Mouse (Mus musculus): ENCODE results near the gene Iqcm. TPM values are rescaled to one million over a fixed set of nuclear protein-coding genes. Genes with fewer than 3 reads are reported as not detected.
"Not testable (repeated sequence)": the region's sequence is repeated elsewhere in the genome, so short reads cannot be mapped to it uniquely, and the experiment has no call there.

Gene Iqcm
- polyA plus RNA-seq (2015; fragmentation: Nextera tagmentation; extraction: Ambion mirVana): 0.26 TPM in 1 of 2 replicates, not detected in the other

DNA sequence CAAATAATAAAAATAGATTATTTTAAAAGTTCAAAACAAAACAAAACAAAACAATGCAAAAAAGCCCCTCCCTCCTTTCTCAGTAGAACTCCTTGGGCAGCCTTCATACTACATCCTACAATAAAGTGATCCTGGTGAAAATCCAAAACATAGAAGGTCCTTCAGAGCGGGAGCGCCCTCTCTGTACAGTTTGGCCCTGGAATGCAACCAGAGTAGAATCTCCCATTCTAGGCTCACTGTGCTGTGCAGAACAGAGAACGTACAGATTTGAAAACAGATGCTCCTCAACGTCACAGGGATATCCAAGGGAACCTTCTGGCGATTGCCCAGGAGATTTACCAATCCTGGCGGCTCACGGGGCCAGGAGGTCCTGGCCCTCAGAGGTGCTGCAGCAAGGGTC, at the start of gene Iqcm:
Gene Iqcm (plus strand): TSS at position 301 of the 400 bp plus-strand sequence.
- 92% methylated on average over 7 of the region's 7 CpGs for WGBS
- H3K27ac ChIP-seq (replicated peaks): no peak within 1 kb of the TSS
- no peak within 1 kb of the TSS for H3K4me2 ChIP-seq
- no peak for ATAC-seq (ENCODE audit: low read depth)
- H3K36me3 ChIP-seq: no peaks in the 10 kb centered on the region
- H3K9ac ChIP-seq: no peak within 1 kb of the TSS
- no peaks in the 10 kb centered on the region for H3K9me3 ChIP-seq
- no peak within 1 kb of the TSS for H3K4me3 ChIP-seq
- H3K4me1 ChIP-seq (replicated peaks): no peaks in the 10 kb centered on the region
- H3K27me3 ChIP-seq: no peaks in the 10 kb centered on the region

DNA sequence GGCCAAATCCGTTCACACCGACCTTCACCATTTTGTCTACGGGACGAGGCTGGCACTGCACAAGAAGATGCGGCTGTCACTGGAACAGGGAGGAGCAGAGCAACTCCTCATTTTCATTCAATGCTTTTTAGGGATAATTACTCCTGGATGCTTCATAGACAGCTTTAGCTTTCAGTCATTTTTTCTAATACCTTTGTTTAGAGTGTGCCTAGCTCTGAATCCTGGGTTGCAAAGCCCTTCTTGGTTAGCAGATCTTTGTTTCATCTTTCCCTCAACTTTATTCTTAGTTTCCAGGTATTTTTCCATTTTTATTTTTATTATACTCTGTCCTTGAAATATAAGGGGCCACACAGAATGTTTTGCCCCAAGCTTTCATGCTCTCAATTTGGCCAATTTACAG, 42.0 kb upstream of the Iqcm start, which contains the start of gene Gm10358:
Gene Gm10358 (minus strand): TSS at position 101 of the 400 bp plus-strand sequence.
- 93% methylated on average over 5 of the region's 5 CpGs for WGBS
- H3K4me1 ChIP-seq (replicated peaks): no peaks in the 10 kb centered on the region
- H3K27ac ChIP-seq (replicated peaks): no peak within 1 kb of the TSS
- H3K36me3 ChIP-seq: no peaks in the 10 kb centered on the region
- no peak within 1 kb of the TSS for H3K4me2 ChIP-seq
- H3K4me3 ChIP-seq: no peak within 1 kb of the TSS
- no peak within 1 kb of the TSS for H3K9ac ChIP-seq
- no peaks in the 10 kb centered on the region for H3K27me3 ChIP-seq
- no peak for ATAC-seq (ENCODE audit: low read depth)
- H3K9me3 ChIP-seq: no peaks in the 10 kb centered on the region

DNA sequence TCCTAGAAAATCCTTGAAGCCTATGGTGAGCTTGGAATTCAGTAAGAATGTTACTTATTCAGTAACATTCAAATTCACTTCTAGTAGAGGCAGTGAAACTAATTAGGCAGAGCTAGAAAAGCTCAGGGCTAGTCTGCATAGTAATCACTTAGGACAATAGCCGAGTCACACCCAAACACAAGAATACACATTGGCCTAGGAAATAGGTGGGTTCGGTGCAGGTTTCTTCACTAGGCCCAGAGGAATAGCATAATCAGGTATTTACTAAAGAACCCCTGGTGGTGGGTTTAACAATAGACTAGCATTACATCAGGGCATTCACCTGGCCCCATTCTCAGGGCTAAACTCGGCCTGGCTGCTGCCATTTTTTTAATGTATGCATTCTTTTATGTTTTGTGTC, 32.8 kb upstream of the Iqcm start:
- H3K27me3 ChIP-seq; H3K4me2 ChIP-seq; H3K27ac ChIP-seq (replicated peaks); H3K36me3 ChIP-seq; ATAC-seq (ENCODE audit: low read depth); H3K4me3 ChIP-seq; H3K9ac ChIP-seq; H3K9me3 ChIP-seq; H3K4me1 ChIP-seq (replicated peaks): not testable (repeated sequence)
- 81% methylated on average over 3 of the region's 3 CpGs for WGBS

DNA sequence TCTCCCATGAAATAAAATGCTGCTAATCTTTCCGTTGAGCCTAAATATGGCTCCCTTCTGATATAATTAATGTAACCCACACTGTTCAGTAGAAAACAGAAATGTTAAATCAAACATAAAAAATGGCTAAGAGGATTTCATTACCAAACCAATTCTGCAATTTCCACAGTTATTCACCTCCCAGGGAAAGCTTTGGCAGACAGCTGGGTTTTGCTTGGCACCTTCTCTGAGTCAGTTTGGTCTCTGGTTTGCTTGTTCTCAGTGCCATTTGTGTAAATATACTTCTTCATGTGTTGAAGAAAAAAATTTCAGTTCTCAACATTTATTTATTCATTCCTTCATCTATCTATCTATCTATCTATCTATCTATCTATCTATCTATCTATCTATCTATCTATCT, 28.3 kb downstream of the Iqcm start:
- no peak overlapping the region for H3K4me3 ChIP-seq
- H3K4me2 ChIP-seq: no peak overlapping the region
- 80% methylated on average over 1 of the region's 1 CpGs for WGBS
- H3K36me3 ChIP-seq: no peaks in the 10 kb centered on the region
- no peaks in the 10 kb centered on the region for H3K4me1 ChIP-seq (replicated peaks)
- H3K27me3 ChIP-seq: no peaks in the 10 kb centered on the region
- no peak for ATAC-seq (ENCODE audit: low read depth)
- no peak overlapping the region for H3K9ac ChIP-seq
- no peak overlapping the region for H3K27ac ChIP-seq (replicated peaks)
- no peaks in the 10 kb centered on the region for H3K9me3 ChIP-seq

DNA sequence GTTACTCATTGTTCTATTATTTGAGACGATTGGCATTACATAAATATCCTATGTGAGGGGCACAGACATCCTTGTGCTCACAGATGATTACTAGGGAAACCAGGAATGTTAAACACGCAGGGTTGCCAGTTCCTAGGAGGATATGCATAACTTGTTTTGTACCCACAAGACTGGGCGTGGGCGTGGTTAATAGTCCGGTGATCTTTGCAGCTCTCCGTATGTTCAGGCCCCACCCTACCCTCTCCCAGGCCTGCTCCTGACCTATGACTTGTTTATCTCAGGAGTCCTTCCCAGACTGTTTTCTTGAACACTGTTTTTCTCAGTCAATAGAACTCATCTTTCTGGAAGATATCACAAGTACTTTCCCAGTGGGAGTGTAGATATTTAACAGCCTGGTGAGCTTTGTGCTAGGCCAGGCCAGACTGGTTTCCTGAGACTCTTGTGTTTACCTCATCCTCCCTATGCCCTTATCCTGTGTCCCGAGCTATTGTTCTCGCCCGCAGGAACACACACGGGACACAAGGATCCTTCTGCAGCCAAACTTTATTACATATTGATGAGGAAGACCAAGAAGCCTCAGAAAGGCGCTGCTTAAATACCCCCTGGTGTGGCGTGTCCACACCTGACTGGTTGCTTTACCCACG, 40.7 kb downstream of the Iqcm start:
- no peak for ATAC-seq (ENCODE audit: low read depth)

DNA sequence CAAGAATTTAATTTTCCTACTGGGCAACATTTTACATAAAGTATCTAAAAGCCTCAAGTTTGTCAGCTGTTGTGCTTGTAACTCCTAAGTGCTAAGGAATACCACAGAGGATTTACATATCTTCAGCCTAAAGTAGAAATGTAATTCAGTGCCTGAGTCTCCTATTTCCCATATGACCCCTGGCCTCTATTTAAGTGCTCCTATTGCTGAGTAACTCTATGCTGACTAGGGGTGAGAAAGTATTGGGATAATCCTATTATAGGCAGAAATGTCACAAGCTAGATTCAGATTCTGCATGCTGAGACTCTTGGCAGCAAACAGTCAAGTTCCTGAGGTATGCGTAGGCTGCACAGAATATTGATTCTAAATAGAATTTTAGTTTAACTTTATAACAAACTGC, 60.8 kb downstream of the Iqcm start:
- WGBS: 100% methylated on average over 1 of the region's 1 CpGs
- Histone ChIP-seq H3K27ac (replicated peaks) (no peak overlapping the region), H3K36me3 (no peaks in the 10 kb centered on the region), H3K9me3 (no peaks in the 10 kb centered on the region), H3K9ac (no peak overlapping the region), H3K4me2 (no peak overlapping the region), H3K27me3 (no peaks in the 10 kb centered on the region), H3K4me3 (no peak overlapping the region), H3K4me1 (replicated peaks) (no peaks in the 10 kb centered on the region)
- ATAC-seq (ENCODE audit: low read depth): no peak

More for the DNA sequence above, 40.7 kb downstream of the Iqcm start:
- Histone ChIP-seq H3K4me2 (no peak overlapping the region), H3K9me3 (no peaks in the 10 kb centered on the region), H3K27ac (replicated peaks) (no peak overlapping the region), H3K27me3 (no peaks in the 10 kb centered on the region), H3K9ac (no peak overlapping the region), H3K36me3 (no peaks in the 10 kb centered on the region), H3K4me1 (replicated peaks) (no peaks in the 10 kb centered on the region), H3K4me3 (no peak overlapping the region)
- 85% methylated on average over 13 of the region's 13 CpGs for WGBS

DNA sequence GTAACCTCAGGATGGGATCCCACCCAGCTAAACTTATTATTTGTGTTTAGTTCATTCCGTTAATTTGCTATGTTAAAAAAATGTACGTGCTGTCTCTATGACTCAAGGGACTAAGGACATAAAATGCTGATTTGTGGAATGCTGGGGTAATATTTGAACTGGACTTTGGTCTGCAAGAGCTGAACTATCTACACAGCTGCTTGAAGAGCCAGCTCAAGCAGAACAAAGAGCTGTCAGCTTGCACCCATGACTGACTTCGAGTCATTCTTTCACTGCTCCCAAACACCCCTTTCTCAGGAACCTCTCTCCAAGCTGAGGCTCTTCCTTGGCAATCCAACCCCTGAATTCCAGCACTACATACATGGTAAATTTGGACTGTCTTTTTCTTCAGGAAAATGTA, 65.3 kb downstream of the Iqcm start:
- 88% methylated on average over 3 of the region's 3 CpGs for WGBS
- H3K9me3 ChIP-seq: no peaks in the 10 kb centered on the region
- no peak for ATAC-seq (ENCODE audit: low read depth)

DNA sequence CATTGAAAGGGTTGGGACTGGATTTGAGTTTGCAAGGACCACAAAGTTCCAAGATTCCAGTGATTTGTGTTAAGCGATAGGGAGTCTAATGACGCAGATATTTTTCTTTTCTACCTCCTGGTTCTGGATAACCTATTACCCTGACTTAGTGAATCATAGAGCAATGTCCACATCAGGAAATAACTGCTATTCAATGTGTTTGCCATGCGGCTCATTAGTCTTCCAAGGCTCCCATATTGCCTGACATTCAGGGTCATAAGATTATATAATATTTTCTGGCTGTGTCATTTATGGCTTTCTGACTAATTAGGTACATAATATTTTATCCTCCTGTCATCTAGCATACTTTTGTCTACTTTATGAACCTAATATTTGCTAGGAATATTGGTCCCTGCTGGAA, 100.8 kb downstream of the Iqcm start:
- no peaks in the 10 kb centered on the region for H3K9me3 ChIP-seq
- H3K27ac ChIP-seq (replicated peaks): no peak overlapping the region
- WGBS: 93% methylated on average over 3 of the region's 3 CpGs
- H3K4me3 ChIP-seq: no peak overlapping the region
- no peak overlapping the region for H3K4me2 ChIP-seq
- H3K27me3 ChIP-seq: no peaks in the 10 kb centered on the region
- H3K36me3 ChIP-seq: no peaks in the 10 kb centered on the region
- H3K4me1 ChIP-seq (replicated peaks): no peaks in the 10 kb centered on the region
- H3K9ac ChIP-seq: no peak overlapping the region
- no peak for ATAC-seq (ENCODE audit: low read depth)

More for the DNA sequence above, 65.3 kb downstream of the Iqcm start:
- Histone ChIP-seq H3K4me2 (no peak overlapping the region), H3K9ac (no peak overlapping the region), H3K27ac (replicated peaks) (no peak overlapping the region), H3K4me3 (no peak overlapping the region), H3K27me3 (no peaks in the 10 kb centered on the region), H3K4me1 (replicated peaks) (no peaks in the 10 kb centered on the region), H3K36me3 (no peaks in the 10 kb centered on the region)

DNA sequence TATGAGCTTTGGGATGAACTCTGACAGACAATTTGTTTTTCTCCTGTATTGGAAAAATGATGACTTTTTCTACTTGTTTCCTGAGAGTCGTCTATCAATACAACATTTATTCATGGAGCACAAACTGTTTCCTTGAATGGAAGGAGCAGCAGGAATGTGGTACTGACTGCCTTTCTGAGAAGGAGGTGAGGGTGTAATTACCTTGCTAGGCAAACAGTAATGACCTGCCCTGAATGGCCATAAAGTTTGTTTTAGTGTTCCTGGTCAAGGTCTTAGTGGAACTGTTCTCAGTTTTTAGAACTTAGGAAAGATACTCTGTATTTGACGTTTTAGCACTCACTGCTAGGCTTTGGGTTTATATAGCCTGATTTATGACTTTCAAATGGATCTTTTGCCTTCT, 147.8 kb downstream of the Iqcm start:
- Histone ChIP-seq H3K27me3 (no peaks in the 10 kb centered on the region), H3K9me3 (no peaks in the 10 kb centered on the region), H3K4me3 (no peak overlapping the region), H3K27ac (replicated peaks) (no peak overlapping the region), H3K4me2 (no peak overlapping the region), H3K4me1 (replicated peaks) (no peaks in the 10 kb centered on the region), H3K36me3 (no peaks in the 10 kb centered on the region), H3K9ac (no peak overlapping the region)
- no peak for ATAC-seq (ENCODE audit: low read depth)
- 65% methylated on average over 2 of the region's 2 CpGs for WGBS

DNA sequence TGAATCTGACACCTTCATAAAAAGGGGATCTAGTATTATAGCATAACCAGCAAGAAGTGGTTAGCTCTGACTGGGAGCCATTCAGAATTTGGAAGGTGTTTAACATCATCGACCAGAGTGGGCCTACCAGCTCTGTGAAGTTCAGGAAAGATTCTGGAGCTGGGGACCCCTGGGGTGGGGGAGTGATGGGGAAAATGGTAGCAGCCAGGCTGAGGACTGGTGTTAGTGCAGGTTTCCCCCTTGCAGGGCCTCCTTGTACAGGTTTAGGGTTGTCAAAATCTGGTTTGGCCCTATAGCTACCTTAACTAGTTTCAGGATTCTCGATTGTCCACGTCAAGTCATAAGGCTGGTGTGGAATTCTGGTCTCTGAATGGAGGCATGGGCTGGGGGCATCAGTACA, 194.5 kb downstream of the Iqcm start:
- H3K36me3 ChIP-seq: no peaks in the 10 kb centered on the region
- H3K27ac ChIP-seq (replicated peaks): no peak overlapping the region
- H3K4me1 ChIP-seq (replicated peaks): no peaks in the 10 kb centered on the region
- no peak overlapping the region for H3K9ac ChIP-seq
- no peak for ATAC-seq (ENCODE audit: low read depth)
- no peaks in the 10 kb centered on the region for H3K27me3 ChIP-seq
- no peak overlapping the region for H3K4me2 ChIP-seq
- no peaks in the 10 kb centered on the region for H3K9me3 ChIP-seq
- WGBS: 83% methylated on average over 3 of the region's 3 CpGs
- H3K4me3 ChIP-seq: no peak overlapping the region

DNA sequence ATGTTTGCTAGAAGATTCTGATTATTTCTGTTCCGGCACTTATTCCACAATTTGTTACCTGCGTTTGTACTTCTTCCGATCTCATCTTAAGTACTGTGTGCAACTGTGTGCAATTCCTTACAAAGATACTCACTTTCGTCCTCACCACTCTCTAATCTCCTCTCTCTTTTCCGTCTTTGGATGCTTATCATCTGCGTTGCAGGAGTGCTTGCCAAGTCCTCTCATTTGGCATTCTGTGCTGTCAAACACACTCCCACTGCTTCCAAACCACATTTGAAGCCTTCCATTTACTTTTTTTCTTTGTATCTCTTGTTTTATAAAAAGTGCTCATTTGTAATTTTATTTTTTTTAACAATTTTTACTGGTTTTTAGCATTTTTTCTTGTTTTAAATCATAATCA, 210.8 kb downstream of the Iqcm start:
- WGBS: 86% methylated on average over 6 of the region's 6 CpGs
- Histone ChIP-seq H3K4me1 (replicated peaks) (no peaks in the 10 kb centered on the region), H3K27ac (replicated peaks) (no peak overlapping the region), H3K9ac (no peak overlapping the region), H3K4me3 (no peak overlapping the region), H3K36me3 (no peaks in the 10 kb centered on the region), H3K27me3 (no peaks in the 10 kb centered on the region), H3K4me2 (no peak overlapping the region), H3K9me3 (no peaks in the 10 kb centered on the region)
- no peak for ATAC-seq (ENCODE audit: low read depth)

DNA sequence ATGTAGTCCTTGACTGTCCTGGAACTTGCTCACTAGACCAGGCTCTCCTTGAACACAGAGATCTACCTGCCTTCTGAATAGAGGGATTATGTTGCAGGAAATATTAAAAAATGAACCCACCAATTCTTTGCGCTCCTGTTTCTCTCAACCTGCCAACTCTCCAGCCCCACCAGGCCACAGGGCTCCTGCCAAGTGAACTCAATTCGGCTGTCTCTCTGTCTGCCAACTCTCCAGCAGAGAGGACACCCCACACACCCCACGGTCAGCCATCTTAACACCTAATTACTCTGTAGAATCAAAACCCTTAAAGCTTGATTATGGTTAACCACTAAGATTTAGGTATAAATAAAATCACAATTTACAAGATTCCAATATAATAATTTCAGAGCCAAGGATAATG, 298.1 kb downstream of the Iqcm start:
- Histone ChIP-seq H3K9me3 (no peaks in the 10 kb centered on the region), H3K36me3 (no peaks in the 10 kb centered on the region), H3K4me2 (no peak overlapping the region), H3K9ac (no peak overlapping the region), H3K27me3 (no peaks in the 10 kb centered on the region), H3K4me3 (no peak overlapping the region), H3K4me1 (replicated peaks) (no peaks in the 10 kb centered on the region), H3K27ac (replicated peaks) (no peak overlapping the region)
- WGBS: 83% methylated on average over 3 of the region's 3 CpGs
- no peak for ATAC-seq (ENCODE audit: low read depth)

DNA sequence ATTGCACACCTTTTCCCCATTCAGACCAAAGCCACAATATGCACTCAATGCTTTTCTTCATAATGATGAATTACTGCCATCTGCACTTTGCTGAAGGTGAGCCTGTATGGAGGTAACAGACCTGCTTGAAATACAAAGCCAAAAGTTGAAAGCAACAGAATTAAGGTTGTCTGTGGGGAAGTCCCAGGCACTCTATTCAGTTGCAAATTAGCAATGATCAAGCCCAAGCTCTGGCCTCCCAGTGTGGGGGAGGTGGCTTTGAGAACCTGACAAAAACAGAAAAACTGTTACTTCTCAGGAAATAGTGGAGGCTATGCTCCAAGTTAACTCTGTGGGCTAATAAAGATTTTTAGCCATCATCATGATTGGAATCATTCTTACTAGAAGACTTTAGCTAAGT, 307.1 kb downstream of the Iqcm start:
- no peaks in the 10 kb centered on the region for H3K27me3 ChIP-seq
- no peaks in the 10 kb centered on the region for H3K36me3 ChIP-seq
- peaks cover 11% of the 10 kb centered on the region for H3K9me3 ChIP-seq
- H3K27ac ChIP-seq (replicated peaks): no peak overlapping the region
- H3K4me2 ChIP-seq: no peak overlapping the region
- H3K4me3 ChIP-seq: no peak overlapping the region
- H3K4me1 ChIP-seq (replicated peaks): no peaks in the 10 kb centered on the region
- ATAC-seq (ENCODE audit: low read depth): no peak
- H3K9ac ChIP-seq: no peak overlapping the region
